Mouse (Mus musculus) cortical plate, adult 2 months (tissue): ENCODE results near the gene Ces1b. TPM values are rescaled to one million over a fixed set of nuclear protein-coding genes. Genes with fewer than 3 reads are reported as not detected.

Source experiments
- H3K27ac ChIP-seq: fragments of 200-500 bp; 2 replicates; pipeline ENCODE4 v1.5.1; 2012; ENCODE audit warnings: low read length, control low read depth, inconsistent platforms; ENCODE audit not compliant: insufficient read depth
- H3K4me1 ChIP-seq: fragments of 200-500 bp; 2 replicates; pipeline ENCODE4 v1.6.1; 2011; ENCODE audit warnings: low read length; ENCODE audit not compliant: control insufficient read depth, insufficient read depth
- H3K4me3 ChIP-seq: fragments of 200-500 bp; 2 replicates; pipeline ENCODE4 v1.5.1; 2011; ENCODE audit warnings: mild to moderate bottlenecking, low read length, control low read depth; ENCODE audit not compliant: insufficient read depth
- CTCF ChIP-seq: fragments of 200-500 bp; IDR thresholded peaks from 2 replicates; pipeline ENCODE4 v1.5.1; 2011; ENCODE audit warnings: mild to moderate bottlenecking, control low read depth, low read length; ENCODE audit not compliant: insufficient read depth; ENCODE audit errors: extremely low read depth
- POLR2A ChIP-seq: fragments of 200-500 bp; IDR thresholded peaks from 2 replicates; pipeline ENCODE4 v1.6.1; 2011; ENCODE audit warnings: mild to moderate bottlenecking, low read length, control low read depth; ENCODE audit not compliant: insufficient read depth; ENCODE audit errors: extremely low read depth
- polyA plus RNA-seq: library from polyadenylated mRNA; depleted of rRNA; stranded (reverse); fragments of >200 nt; gene quantifications from 2 replicates; pipeline ENCODE4 v1.2.3, GENCODE M21; 2012; rRNA removed

Gene Ces1b
- polyA plus RNA-seq = not detected in 2 replicates

DNA sequence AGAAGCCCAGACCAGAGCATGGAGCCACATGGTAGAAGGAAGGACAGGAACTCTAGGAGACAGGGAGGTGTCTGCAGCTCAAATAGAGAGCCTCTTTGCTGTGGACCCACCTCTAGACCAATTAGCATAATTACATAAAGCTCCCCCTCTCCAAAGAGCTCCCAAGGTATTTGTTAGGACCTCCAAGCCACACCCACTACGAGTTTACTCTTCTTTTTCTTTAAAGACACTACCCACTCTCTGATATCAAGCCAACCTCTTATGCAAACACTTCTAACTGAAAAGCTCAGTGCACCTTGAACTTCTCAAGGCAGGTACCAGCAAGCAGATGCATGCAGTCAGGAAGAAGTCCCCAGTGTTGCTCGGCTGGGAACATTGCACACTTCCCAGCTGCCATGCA, at the start of gene Ces1b:
Ces1b (minus strand) TSS at position 131 of the 400 bp plus-strand sequence.
- no peak for TF ChIP-seq POLR2A
- TF ChIP-seq CTCF = no peak

DNA sequence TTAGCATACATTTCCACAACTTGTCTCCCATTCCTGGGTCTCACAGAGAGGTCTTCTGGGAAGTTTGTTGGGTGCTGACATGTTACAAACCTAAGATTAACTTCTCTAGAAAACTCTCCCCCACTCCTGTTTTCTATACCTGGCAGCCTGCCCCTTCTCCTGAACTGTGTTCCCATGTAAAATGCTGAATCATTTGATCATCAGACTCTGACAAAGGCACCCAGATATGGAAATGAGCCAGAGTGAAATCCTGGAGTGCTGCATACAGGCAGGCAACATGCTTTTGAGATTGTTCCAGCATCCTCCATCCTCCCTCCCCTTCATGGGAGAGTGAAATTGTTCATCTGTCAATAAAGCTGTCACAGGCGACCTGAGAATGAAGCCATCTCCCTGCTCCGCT, 46.7 kb upstream of the Ces1b start:
- Histone ChIP-seq H3K4me1 (no peaks in the 10 kb centered on the region), H3K4me3 (no peak overlapping the region), H3K27ac (no peak overlapping the region)
- no peak for TF ChIP-seq CTCF
- TF ChIP-seq POLR2A = no peak

More for the DNA sequence above, at the start of gene Ces1b:
- H3K27ac ChIP-seq = no peak within 1 kb of the TSS
- H3K4me1 ChIP-seq = no peaks in the 10 kb centered on the region
- no peak within 1 kb of the TSS for H3K4me3 ChIP-seq

DNA sequence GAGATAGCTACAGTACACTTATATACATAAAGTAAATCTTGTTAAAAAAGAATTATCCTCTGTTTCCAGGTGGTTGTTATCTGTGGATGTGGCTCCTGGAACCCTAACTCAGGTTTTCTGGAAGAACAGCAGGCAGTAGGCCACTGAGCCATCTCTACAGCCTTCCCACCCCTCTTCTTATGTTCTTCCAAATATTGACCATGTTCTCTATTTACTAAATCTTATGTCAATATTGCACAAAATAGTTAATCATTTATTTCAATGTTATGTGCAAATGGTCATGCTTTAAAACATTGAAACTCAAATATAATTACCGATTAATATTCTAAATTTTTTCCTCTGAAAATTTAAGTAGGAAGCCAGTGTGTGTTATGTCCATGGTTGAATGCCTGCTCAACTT, 42.2 kb upstream of the Ces1b start:
- TF ChIP-seq CTCF (no peak), POLR2A (no peak)
- no peak overlapping the region for H3K27ac ChIP-seq
- H3K4me1 ChIP-seq = no peaks in the 10 kb centered on the region
- no peak overlapping the region for H3K4me3 ChIP-seq

DNA sequence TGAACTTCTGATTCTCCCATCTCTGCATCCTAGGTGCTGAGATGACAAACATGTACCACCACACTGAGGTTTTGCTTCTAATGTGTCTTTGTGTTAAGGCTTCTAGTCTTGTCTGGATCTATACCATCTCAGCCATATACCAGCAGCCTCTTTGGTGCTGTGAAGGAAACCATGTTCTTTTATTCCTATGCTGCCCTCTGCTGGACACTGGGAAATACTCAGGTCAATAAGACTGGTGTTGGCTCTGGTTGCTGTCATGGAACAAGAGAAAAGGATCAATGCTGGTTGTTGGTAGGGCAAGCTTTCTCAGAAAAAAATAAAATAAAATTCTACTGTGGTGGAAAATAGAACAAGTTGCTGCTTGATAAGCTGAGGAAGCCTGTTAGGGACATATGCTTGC, 15.6 kb upstream of the Ces1b start:
- Histone ChIP-seq H3K27ac (no peak overlapping the region), H3K4me1 (no peaks in the 10 kb centered on the region), H3K4me3 (no peak overlapping the region)
- TF ChIP-seq CTCF = peak; percentile 54
- TF ChIP-seq POLR2A = no peak

DNA sequence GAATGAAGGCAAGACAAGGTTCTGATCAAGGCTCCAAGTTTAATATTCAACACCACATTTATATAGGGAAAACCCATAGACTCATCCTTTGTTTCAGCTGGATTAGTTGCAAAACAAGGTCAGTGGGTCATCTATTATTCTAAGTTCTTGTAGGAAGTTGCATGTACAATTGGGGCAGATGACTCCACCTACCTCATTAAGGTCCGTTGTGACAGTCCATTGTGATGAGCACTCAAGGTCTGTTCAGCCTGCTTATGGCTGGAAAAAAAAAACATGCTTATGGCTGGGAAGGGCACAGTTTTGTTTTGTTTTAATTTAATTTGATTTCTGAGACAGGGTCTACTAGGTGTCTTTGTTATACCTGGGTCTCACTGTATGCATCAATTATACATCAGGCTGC, 11.5 kb upstream of the Ces1b start:
- H3K27ac ChIP-seq = no peak overlapping the region
- TF ChIP-seq CTCF (no peak), POLR2A (no peak)
- no peak overlapping the region for H3K4me3 ChIP-seq
- no peaks in the 10 kb centered on the region for H3K4me1 ChIP-seq

DNA sequence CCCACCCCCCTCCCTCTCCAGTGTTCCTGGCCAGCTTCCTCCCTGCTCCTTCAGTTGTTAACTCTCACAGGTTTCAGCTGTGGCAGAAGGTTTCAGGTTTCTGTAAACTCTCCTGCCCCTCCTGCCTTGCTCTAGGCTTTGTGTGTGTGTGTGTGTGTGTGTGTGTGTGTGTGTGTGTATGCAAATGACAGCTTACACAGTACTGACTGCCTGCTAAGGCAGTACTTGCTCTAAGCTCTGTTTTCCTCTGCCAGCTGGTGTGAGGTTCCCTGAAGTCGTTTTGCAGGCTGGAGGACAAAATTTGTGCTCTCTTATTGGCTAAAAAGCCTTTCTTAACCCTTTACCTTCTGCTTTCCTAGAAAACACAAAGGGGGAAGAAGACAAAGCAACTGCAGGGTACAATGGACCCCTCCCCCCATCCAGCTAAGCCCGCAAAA, 8.9 kb upstream of the Ces1b start:
- H3K4me3 ChIP-seq = no peak overlapping the region
- TF ChIP-seq POLR2A (no peak), CTCF (no peak)
- no peaks in the 10 kb centered on the region for H3K4me1 ChIP-seq

DNA sequence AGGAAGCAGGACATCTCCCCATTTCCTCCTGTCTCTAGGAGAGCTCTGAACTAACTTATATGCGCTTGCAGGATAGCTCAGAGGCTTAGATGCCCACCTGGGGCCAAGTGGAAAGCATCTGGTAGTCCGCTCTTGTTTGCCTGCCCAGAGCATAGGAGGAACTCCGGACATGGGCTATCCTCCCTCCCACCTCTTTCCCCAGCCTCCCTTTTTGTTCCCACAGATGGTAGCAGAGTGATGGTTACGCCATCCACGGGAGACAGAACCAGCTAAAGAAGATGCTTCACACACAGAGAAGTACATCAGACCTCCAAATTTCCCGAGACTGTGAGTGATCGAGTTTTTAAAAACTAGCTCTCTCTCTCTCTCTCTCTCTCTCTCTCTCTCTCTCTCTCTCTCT, 8.4 kb upstream of the Ces1b start:
- no peak for TF ChIP-seq POLR2A
- TF ChIP-seq CTCF = no peak

More for the DNA sequence above, 8.9 kb upstream of the Ces1b start:
- no peak overlapping the region for H3K27ac ChIP-seq

DNA sequence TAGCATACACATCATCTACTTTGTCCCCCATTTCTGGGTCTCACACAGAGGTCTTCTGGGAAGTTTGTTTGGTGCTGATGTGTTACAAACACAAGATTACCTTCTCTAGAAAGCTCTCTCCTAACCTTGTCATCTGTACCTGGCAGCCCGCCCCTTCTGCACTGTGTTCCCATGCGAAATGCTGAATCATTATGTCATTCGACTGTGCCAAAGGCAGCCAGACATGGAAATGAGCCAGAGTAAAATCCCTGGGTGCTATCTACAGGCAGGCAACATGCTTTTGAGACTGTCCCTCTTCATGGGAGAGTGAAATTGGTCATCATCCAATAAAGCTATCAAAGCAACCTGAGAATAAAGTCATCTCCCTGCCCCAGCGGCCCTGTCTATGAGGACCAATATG, 4.6 kb downstream of the Ces1b start:
- TF ChIP-seq CTCF (no peak), POLR2A (no peak)
- H3K4me1 ChIP-seq = no peaks in the 10 kb centered on the region
- H3K27ac ChIP-seq = no peak overlapping the region
- H3K4me3 ChIP-seq = no peak overlapping the region

More for the DNA sequence above, 8.4 kb upstream of the Ces1b start:
- no peaks in the 10 kb centered on the region for H3K4me1 ChIP-seq
- H3K27ac ChIP-seq = no peak overlapping the region
- no peak overlapping the region for H3K4me3 ChIP-seq

DNA sequence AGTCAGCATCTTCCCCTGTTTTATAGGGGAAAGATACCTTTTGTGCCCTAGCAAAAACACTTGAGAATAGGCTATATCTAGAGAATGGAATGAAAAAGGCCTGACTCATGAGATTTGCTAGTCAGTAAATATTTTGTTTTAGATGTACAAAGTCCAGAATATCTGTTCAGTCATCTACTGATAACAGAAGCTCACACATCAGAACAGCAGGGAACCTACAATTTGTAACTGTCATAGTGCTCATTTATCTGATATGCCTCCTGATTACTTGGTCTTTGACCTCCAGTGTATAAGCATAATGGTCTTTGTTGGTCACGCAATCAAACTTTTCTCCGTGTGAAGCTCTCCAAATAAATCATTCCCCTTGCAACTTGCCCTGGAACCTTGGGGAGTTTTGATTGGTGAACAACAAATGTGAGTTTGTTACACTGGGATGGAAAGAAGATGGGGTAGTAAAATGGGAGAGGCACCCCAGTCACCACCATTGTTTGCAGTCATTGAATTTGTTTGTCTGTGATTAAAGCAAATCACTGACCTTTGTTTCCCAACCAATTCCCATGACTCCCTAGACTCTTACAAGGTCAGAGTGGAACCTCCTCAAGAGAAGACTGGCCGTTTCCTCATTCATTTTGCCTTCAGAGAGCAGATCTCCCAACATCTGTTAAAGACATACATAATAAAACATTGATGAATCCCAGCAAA, 16.2 kb downstream of the Ces1b start:
- TF ChIP-seq CTCF (no peak), POLR2A (no peak)
- H3K4me1 ChIP-seq = no peaks in the 10 kb centered on the region

DNA sequence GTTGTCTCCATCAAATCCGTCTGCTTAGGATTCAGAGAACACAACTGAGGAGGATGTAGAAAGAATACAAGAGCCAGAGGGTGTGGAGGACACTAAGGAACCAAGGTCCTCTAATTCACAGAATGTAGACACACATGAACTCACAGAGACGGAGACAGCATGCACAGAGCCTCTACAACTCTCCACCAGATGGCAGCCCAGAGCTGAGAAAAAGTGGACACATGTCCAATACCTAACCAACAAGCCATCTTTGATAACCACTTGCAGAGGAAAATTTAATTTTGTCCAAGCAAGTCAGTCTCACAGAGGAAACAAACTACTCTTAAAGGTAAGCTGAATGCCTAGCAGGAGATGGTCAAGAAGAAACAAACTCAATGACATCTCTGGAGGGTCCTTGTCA, 20.6 kb downstream of the Ces1b start:
- Histone ChIP-seq H3K4me1 (no peaks in the 10 kb centered on the region), H3K4me3 (no peak overlapping the region), H3K27ac (no peak overlapping the region)
- peak; percentile 80 for TF ChIP-seq CTCF
- no peak for TF ChIP-seq POLR2A

More for the DNA sequence above, 16.2 kb downstream of the Ces1b start:
- Histone ChIP-seq H3K4me3 (no peak overlapping the region), H3K27ac (no peak overlapping the region)
